Mouse (Mus musculus) spleen, postnatal 36 days (tissue): ENCODE data around the gene Cacng4.
A peak's percentile ranks its signal among the peaks of the same experiment; 100 is the strongest.

Experiments
- DNase-seq, 2 experiments: peaks; one replicate each; pipeline ENCODE4 v3.0.0; 2022; ENCODE audit warnings: low spot score in 2 of 2, mixed read lengths in 1 of 2

The Cacng4 gene

DNA sequence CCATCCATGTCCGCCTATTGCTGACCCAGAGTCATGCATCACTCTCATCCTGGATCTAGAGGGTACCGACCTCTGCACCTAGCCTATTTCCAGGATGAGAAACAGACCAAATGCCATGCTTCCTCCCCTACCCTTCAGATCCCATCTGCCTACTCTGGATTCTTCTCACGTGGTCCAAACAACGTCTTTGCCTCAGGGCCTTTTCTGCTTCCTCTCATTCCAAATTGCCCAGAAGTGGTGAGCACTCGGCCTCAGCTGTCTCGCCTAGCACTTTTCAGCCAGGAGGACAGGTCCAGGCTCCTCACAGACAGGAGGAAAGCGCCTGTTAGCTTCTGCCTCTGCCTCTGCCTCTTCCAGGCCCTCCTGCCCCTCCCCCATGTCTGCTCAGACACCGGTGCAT, 21.0 kb downstream of the Cacng4 start:
- DNase-seq, result no peak

DNA sequence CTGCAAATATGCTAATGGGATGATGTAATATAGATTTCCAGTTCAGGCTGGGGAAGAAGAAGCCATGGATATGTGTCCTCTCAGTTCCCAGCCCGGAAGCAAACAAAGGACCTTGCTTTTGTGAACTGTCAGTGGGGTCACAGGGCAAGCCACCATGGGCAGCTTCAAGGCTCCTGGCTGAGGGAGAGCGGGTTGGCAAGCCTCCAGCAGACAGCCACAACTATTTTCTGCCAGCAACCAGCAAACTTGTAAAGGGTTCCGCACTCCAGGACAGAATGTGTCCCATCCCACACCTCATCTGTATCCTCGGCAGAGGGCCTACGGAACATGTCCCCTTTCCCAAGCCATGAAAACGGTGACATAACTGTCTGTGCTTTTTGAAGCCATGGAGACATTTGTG, 22.4 kb downstream of the Cacng4 start:
- no peak for DNase-seq

DNA sequence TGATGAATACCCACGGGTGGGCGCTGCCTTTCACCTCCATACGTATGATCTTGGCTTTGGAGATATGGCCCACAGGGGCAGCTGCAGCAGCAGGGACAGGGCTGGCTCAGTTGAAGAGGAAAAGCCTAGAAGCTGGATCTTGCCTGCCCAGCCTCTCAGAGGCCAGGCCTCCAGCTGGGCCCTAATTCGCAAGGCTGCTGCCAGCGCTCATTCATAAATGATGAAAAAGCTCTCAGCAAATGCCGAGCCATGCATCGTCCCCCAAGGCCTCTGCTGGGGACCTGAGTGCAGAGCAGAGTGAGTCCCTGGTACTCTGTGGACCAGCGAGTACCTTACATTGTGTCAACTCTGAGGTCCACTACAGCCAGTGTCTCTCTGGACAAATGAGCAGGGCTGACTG, 26.0 kb downstream of the Cacng4 start:
- DNase-seq, result no peak

DNA sequence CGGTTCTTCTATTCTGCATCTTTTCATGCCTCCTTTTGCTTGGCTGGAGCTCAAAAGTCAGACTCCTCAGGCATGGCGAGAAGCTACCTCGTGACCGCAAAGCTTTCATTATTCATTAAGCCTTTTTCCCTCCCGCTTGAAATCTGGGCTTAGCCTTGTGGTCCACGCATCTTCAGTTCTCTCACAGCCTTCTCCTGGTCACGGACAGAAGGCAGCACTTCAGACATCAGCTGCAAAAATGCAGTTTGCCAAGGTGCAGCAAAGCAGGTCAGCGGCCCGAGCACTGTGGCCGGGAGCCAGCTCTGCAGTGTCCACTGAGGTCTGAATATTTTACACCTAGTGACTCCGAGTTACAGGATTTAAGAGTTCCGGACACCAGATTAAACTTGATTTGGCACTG, 27.4 kb downstream of the Cacng4 start:
- no peak for DNase-seq

DNA sequence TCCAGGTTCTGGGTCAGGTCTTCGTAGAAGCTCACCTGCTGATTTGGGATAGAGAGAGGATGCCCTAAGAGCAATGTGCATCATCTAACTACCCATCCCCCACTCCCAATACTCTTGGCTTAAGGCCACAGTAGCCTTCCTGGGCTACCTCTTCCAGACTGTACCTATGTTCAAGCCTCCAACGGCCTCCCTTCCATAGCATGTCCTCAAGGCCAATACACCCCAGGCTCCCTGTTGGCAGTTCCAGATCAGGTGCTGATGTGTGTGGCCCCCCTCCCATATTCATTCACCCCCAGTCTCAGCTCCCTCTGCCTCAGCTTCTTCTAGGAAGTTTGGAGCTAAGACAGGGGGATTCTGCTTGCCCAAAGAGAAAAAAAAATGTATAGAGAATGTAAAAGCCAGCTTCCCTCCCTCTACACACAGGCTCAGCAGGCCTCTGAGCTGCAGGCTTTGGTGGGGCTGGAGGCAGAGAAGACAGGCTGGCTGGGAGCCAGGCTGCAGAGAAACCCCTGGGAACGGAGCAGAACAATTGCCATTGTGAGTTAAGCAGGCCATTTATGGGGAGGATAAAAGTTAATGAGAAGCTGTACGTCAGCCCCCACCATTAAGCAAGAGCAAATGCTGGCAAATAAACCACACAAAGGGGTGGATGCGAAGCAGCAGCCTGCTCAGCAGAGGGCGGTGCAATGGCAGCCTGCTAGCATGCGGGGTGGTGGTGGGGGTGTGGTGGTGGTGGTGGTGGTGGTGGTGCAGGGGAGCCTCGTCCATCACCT, 31.5 kb downstream of the Cacng4 start:
- DNase-seq, result no peak

DNA sequence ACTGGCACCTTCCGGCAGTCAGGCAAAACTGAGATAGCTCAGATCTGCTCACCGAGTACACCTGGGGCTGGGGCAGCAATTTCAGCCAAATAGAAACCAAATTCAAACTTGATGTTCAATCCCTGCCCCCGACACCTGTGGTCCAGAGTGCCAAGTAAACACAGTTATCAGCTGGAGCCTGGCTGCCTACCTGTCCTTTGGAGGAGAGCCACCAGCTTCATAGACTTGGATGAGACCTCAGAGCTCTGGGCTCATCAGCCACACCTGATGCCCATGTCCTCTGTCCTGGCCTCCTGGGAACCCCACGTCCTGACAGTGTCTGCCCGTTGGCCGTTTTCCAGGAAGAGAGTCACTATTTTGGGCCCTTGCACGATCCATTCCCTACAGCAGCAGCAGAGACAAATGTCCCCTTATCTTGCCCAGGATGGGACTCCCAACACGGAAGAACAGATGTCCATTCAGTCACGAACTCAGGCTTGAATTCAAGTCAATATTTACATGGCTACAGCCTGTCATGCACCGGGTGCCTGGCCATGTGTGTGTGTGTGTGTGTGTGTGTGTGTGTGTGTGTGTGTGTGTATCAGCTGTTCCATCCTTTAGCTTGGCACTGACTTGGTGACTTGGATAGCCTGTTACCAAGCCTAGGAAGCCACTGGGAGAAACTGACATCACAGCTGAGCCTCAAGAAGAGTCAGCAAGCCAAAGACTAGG, 32.4 kb downstream of the Cacng4 start:
- DNase-seq, result no peak

DNA sequence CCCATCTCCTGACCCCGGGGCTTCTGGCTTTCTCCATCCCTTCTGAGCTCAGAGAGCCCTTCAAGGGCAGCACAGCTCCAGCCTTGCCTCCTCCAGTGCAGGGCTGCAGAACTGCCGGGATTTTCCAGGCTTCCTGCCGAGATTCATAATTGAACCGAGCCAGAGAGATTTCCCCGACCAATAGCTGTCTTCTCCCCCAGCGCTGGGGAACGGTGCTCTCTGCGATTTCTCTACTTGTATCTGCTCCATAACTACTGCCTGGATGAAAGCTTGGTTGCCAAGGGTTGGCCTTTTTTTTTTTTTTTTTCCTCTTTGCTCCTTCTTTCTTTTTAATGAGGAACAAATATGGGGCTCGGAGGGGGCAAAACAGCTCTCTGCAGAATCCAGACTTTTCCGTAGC, 34.4 kb downstream of the Cacng4 start:
- DNase-seq, result no peak

DNA sequence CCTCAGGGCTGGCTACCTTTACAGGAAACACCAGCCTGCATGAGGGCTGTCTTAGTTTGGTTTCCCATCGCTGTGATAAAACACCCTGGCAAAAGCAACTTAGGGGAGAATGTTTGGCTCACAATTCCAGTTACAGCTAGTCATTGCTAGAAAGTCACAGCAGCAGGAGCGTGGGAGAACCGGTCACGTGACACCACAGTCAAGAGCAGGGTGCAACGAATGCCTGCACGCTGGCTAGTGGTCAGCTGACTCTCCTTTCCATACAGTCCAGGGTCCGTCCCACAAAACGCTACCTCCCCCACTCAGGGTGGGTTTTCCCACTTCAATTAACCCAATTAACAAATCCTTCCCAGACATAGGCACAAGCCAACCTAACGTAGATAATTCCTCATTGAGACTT, 34.8 kb downstream of the Cacng4 start:
- no peak for DNase-seq

DNA sequence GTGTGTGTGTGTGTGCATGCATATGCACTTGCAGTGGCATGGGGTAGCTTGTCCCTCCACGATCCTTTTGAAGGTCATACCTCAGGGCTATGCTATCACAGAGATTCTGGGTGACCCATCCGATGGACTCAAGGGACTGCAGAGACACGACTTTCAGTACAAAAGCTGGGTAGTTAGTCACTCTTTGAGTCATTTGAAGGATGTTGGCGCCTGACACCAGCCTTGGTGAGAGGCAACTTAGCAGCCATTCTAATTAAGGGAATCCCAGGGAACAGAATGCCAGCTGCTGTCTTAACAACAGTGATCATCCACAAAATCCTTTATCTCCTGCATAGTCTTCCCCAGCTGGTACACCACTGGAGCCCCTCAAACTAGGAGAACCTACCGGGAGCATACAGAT, 45.2 kb downstream of the Cacng4 start:
- no peak for DNase-seq

DNA sequence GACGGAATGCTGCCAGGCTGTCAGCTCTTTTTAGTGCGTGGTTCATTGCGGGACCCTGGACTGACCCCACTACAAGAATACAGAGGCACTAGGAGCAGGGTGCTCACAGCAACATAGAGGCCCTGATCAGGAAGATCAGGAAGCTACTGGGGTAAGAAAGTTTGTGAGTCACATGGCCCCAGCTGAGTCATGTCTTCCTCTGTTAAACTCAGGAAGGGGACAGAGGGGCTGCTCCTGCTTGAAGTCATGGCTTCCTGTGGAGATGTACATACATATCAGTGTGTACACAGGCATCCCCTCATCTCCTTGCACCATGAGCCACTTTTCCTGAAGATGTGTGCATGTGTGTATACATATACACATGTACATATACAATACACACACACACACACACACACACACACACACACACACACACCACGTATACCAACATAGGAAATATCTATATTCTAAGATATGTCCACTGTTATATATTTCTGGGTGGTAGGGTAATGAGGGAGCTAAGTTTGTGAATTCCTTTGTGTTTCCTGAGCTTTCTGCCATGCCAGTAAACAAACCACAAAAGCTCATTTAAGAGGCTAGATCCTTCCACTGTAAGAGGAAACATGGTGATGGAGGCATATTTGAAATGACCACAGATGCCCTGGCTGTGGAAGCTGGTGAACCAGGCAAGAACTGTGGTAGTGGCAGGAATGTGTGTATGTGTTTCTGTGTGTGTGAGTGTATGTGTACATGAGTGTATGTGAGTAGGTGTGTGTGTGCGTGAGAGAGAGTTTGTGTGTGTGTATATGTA, 45.9 kb downstream of the Cacng4 start:
- no peak for DNase-seq

DNA sequence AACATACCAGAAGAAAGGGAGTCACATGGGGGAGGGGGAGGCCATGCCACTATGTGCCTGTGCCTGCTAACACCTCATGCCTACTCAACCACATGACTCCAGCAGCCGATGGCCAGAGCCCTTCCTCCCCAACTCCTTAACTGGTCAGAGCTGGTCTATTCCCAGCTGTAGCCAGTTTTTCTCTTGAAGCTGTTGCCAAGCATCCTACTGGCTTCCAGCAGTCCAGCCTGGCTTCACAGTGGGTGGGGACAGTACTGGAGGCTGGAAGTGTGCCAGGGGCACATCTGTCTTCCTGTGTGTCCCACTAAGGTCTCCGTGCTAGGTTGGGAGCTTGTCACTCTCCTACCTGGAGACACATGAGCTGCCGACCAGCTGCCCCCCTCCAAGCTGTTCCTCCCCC, 51.3 kb downstream of the Cacng4 start:
- DNase-seq, result no peak

DNA sequence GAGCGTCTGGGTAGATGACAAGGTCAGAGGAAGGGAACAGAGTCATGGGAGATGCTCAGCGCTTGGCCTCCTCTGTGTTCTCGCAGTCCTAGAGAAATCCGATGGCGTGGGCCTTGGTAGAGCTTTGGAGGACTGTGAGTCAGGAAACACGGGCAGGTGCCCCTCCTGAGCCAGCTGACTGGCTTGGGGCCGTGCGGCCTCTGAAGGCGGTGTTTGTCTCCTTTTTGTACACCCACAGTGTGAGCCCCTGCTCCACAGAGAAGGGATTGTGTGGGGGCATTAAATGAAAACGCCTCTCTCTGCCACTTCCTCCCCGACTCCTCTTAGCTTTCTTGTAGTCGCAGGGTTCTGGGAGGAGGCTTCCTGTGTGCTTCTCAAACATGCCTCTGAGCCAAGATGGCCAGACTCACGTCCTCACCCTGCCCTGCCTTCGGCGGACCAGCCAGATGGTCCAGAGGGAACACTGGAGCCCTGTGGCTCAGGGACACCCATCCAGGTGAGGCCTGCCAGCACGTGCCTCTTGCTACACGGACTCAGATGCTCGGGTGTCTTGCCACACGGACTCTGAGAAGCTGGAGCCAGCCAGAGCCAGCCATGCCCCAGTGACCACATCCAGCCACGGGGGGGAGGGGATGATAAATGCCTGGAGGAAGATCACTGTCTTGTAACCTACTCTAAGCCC, 55.8 kb downstream of the Cacng4 start:
- DNase-seq, result no peak

DNA sequence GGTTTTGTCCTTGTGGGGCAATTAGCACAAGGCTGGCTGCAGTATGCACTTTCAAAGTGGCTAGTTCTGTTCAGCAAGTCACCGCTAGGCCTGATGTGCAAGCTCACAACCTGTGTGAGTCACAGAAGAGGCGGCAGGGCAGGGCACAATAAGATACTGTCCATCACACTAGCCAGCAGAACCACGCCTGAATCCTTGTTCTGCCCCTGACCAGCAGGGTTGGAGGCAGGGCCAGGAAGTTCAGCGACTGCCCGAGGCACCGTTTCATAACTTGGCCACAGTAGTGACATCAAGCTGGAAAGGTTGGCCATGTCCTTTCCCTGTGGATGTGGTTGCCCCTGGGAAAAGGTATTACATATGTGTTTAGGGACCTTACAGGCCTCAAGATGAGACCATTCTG, 56.5 kb downstream of the Cacng4 start:
- no peak for DNase-seq

DNA sequence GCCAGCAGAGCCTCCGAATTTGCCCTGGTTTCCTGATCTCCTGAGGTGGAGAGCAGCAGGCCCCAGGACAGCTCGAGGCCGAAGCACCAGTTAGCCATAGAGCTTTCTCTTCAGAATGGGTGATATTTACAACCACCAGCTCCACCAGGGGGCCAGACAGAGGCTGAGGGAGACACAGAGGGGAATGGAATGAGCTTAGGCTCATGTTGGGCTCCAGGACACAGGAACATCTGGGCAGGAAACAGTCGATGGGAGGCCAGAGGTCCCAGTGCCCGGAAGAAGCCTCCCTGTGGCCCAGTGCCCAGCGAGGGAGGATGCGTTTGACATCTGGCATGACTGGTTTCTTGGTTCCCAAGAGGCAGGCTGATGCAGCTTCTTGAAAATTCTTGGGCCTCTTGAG, 60.2 kb downstream of the Cacng4 start:
- peak in 1 of 2 experiments; percentile 1 for DNase-seq

DNA sequence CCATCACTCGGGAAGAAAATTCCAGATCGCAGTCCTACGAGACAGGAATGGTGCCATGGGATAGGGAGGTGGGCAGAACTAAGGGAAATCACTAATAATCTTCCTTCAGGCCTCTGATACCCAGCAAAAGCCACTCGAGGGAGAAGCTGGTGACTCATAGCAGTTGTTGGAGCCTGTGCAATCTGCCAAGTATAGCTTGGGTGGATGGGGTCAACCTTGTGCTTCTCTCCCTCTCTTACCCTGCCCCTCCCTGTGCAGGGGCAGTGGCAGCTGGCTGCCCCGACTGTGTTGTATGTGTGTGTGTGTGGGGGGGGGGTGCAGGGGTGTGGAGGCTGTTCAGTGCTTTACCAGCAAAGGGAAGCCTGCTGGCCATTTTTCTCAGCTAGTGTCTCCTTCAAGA, 62.9 kb downstream of the Cacng4 start:
- no peak for DNase-seq

DNA sequence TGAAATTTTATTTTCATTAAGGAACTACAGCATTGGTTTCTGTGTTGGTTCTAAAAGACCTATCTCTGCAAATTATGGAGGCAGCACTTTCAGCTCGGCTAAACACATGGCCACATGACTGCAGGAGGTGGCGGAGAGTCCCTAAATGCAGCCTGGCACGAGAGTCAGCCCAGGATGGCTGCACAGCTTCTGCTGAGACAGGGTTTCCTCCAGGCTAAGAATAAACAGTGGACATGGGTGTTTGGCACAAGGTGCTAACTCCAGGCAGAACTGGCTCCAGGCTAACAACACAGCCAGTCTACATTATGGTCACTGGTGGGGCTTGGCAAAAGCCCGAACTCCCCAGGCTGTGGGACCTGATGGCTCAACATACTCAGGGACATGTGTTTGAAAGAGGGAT, 63.4 kb downstream of the Cacng4 start:
- no peak for DNase-seq

DNA sequence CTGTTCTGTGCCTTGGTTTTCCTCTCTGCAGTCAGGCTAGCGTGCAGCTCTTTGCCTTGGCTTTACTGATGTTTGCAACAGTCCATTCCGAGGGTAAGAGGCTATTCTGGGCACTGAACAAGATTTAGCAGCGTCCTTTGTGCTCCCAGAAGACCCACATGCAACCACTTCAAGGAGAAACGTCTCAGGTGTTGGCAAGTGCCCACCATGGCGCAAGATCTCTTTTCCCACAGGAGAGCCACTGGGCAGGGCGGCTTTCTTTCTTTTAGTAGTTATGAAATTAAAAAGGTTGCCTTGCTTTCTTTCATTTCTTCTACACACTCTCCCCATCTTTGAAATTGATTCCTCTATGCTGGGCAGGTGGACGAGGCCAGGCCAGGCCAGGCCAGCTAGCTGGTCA, 65.2 kb downstream of the Cacng4 start:
- no peak for DNase-seq

DNA sequence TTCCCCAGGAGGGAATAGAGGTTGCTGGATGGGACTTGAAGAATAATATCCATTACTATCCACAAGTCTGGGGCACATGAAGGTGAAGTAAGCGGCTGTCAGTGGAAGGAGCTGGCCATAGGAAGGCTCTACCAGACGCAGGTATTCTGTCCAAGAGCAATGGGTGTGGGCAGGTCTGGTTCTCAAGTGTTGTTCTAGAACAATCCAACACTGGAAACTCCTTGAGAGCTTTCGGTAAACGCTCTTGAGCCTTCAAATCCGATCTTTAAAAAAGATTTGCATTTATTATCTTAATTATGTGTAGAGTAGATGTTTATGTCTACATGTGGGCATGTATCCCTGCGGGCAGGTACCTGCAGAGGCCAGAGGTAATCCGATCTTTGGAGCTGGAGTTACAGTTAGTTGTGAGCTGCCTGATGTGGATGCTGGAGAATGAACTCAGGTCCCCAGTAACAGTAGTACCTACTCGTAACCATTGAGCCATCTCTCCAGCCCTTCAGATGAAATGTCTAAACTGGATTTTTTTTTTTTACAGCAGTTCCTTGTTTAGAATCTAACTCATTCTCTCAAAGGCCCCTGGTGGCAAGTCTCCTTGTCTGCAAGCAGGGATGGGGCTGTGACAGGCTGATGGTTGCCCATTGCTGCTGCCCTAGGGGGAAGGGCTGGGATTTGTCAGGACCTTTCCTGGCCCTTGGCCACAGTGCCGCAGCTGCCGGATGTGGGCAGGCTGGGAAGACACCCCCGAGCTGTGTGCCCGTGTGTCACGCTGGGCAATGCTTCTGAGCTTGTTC, 66.1 kb downstream of the Cacng4 start:
- no peak for DNase-seq

DNA sequence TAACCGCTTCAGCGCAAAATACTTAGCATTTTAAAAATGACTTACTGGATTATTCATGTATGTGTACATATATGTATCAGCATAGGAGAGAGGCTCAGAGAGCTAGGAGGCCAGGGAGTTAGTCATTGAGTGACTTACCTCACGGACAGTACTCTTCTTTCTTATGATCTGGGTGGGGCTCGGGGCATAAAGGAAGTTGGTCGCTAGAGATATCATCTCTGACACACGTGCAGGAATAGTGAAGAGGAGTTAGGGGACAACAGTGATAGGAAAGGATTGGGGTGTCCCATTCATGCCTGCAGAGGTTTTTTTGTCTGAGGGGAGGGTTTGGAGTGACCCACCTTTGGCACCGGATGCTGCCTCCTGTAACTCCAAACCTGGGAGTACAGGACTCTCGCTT, 69.8 kb downstream of the Cacng4 start:
- DNase-seq, result no peak

DNA sequence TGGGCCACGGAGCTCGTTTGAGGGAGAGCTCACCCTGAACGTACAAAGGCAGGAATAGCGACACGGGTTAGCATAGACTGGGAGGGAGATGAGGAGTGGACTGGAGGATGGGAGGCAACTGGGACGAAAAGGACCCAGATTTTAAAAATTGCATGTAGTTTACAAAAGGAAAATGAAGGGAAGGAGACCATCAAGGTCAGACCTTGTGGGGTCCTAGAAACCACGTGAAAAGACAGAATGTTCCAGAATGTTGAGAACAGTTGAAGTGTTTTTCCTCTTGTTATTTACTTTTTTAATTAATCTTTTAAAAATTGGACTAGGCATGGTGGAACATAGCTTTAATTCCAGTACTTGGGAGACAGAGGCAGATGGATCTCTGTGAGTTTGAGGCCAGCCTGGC, 73.3 kb downstream of the Cacng4 start:
- DNase-seq, result no peak

DNA sequence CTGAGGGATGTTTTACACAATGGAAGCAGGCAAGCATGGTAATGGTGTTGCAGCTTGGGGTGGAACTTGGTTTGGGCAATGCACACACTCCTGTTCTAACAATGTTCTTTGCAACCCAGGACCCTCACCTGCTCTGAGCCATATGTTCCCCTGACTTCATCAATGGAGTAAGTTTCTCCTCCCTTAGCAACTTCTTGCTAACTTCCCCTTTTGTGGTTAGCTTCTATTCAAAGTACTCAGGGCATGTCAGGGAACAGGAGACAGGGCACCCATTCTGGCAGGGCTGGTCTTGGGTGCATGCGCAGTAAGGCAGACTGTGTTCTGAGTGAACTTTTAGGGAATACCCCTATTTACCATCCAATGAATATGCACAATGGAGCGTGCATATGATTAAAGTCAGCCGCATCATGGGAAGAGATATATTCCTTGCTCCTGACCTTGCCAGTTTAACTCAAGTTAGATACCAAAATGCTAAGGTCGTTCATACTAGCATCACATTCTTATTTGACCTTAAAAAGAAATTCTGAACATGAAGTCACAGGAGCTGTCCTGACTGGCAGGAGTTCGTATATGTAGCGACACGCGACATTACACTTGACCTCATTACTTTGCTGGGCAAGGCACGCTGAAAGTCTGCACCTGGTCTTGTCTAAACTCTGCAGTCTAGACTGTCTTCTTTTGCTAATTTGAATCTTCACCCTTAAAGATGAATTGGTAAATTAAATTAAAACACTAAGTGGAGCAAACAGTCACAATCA, 73.9 kb downstream of the Cacng4 start:
- DNase-seq, result no peak
